Mouse (Mus musculus) lung, postnatal 25 days (tissue): Measurements from ENCODE around the gene Grip1.

Source experiments
- DNase-seq: peaks from one replicate; pipeline ENCODE4 v3.0.0; 2022; ENCODE audit warnings: low spot score

The Grip1 gene

GRCm38 (mm10) chr10:119834122-119834521, 380.5 kb downstream of the Grip1 start:
- DNase-seq = no peak

- no peak for DNase-seq
Observed at GRCm38 (mm10) chr10:119839645-119840044, 386.0 kb downstream of the Grip1 start.

- DNase-seq = no peak
Observed at GRCm38 (mm10) chr10:119842004-119842403, 388.4 kb downstream of the Grip1 start.

GRCm38 (mm10) chr10:119845705-119846410, 392.2 kb downstream of the Grip1 start:
- DNase-seq = no peak

- DNase-seq = no peak
Observed at GRCm38 (mm10) chr10:119851594-119851993, 398.0 kb downstream of the Grip1 start.

- DNase-seq = no peak
Observed at GRCm38 (mm10) chr10:119852582-119853135, 399.0 kb downstream of the Grip1 start.

- no peak for DNase-seq
Observed at GRCm38 (mm10) chr10:119867726-119868125, 414.1 kb downstream of the Grip1 start.

GRCm38 (mm10) chr10:119868995-119869579, 415.5 kb downstream of the Grip1 start:
- no peak for DNase-seq

- no peak for DNase-seq
Observed at GRCm38 (mm10) chr10:119876721-119877120, 423.1 kb downstream of the Grip1 start.

- DNase-seq = no peak
Observed at GRCm38 (mm10) chr10:119878331-119878730, 424.7 kb downstream of the Grip1 start.

GRCm38 (mm10) chr10:119884591-119884990, 431.0 kb downstream of the Grip1 start:
- no peak for DNase-seq

GRCm38 (mm10) chr10:119885563-119885962, 431.9 kb downstream of the Grip1 start:
- no peak for DNase-seq

GRCm38 (mm10) chr10:119886681-119887080, 433.1 kb downstream of the Grip1 start:
- DNase-seq = no peak

- no peak for DNase-seq
Observed at GRCm38 (mm10) chr10:119902754-119903153, 449.1 kb downstream of the Grip1 start.

- DNase-seq = no peak
Observed at GRCm38 (mm10) chr10:119906869-119907268, 453.2 kb downstream of the Grip1 start.

GRCm38 (mm10) chr10:119917995-119918394, 464.4 kb downstream of the Grip1 start:
- DNase-seq = no peak

- no peak for DNase-seq
Observed at GRCm38 (mm10) chr10:119927963-119928362, 474.3 kb downstream of the Grip1 start.

GRCm38 (mm10) chr10:119928921-119929320, 475.3 kb downstream of the Grip1 start:
- no peak for DNase-seq

- DNase-seq = no peak
Observed at GRCm38 (mm10) chr10:119932794-119933193, 479.2 kb downstream of the Grip1 start.

GRCm38 (mm10) chr10:119933362-119933761, 479.7 kb downstream of the Grip1 start:
- DNase-seq = no peak

GRCm38 (mm10) chr10:119935231-119935630, 481.6 kb downstream of the Grip1 start:
- no peak for DNase-seq

GRCm38 (mm10) chr10:119937481-119937880, 483.9 kb downstream of the Grip1 start:
- no peak for DNase-seq

- no peak for DNase-seq
Observed at GRCm38 (mm10) chr10:119943906-119944305, 490.3 kb downstream of the Grip1 start.
